Mouse (Mus musculus): ENCODE results near the gene Hist2h2bb. TPM values are rescaled to one million over a fixed set of nuclear protein-coding genes. Genes with fewer than 3 reads are reported as not detected.
"Not testable (repeated sequence)": the region's sequence is repeated elsewhere in the genome, so short reads cannot be mapped to it uniquely, and the experiment has no call there.

Hist2h2bb gene
- polyA plus RNA-seq, 1 experiment from 2014 or later = 17.3 TPM

DNA sequence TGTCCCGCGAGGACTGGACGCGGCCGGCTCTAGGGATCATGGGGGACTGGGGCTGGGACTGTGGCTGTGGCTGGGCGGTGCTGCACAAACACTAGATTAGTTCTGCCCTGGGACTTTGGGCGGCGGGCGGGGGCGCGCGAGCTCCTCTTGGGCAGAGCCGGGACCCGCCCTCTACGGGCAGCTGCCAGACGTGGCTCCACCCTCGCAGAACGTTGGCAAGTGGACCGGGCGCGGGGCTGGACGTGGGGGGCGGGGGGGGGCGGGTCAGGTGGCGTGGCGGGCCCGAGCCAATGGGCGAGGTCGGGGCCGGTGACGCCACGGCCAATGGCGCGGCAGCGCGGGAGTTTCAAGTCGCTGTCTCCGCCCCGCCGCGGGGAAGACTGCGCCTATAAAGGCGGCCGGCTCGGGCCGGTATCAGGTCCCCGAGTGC is 23.1 kb upstream of the Hist2h2bb start, which contains the start of gene Hist2h3c1:
Hist2h3c1 (plus strand) TSS at position 259 of the 430 bp plus-strand sequence.
- Histone ChIP-seq H3K4me2 (ENCODE audit: low read depth) (peak within 1 kb of the TSS; percentile 54), H3K9ac (ENCODE audit: low read length) (peak within 1 kb of the TSS; percentile 64), H3K4me3 (ENCODE audit: low read depth, low read length) (peak within 1 kb of the TSS; percentile 32)
- H3K27me3 ChIP-seq (ENCODE audit: control insufficient read depth, insufficient read depth, low read length); DNase-seq (ENCODE audit: low spot score); H3K9me3 ChIP-seq (ENCODE audit: control insufficient read depth, low read length); H3K27ac ChIP-seq (ENCODE audit: low read depth, low read length); H3K4me1 ChIP-seq (ENCODE audit: control insufficient read depth, insufficient read depth, low read length); H3K36me3 ChIP-seq (ENCODE audit: control insufficient read depth, insufficient read depth, low read length): not testable (repeated sequence)
- no CpG with 5 or more reads among the region's 47 CpGs for WGBS
- ATAC-seq (ENCODE audit: insufficient read depth, low FRiP score, low TSS enrichment) = peak; percentile 91

DNA sequence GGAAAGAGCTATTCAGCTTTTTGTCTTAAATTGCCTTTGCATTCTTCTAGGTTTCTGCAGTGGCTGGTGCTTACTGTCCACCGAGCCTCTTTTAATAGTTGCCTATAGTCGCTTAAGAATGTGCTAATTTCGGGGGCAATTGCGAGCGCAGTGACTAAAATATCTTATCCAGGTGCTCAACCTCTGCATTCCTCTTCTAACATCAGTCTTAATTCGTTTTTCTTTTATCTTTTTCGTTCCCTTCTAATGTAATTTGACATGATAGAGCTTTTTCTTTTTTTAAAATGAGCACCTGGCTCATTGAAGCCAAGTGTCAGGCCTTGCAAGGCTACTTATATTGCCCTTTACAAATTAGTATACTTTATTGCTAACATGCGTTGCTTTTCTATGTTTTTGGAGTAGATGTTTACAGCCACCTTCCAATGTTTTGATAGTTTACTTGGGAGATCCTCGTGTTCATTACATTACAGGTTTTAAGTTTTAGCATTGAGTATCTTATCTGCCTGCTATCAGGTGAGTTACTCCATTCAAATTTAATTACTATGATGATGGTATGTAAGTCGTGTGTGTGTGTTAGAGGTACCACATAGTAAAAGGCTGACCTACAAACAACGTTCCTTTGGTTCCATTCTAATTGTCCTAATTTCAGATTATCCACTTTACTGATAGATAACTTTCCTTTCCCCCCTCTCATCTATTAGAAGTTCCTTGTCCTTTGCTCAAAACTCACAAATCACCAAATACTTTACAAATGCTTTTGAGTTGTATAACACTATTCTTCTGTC is 22.0 kb upstream of the Hist2h2bb start:
- H3K4me2 ChIP-seq (ENCODE audit: low read depth) = peak overlapping the region; percentile 54
- DNase-seq (ENCODE audit: low spot score) (peak; percentile 25), ATAC-seq (ENCODE audit: insufficient read depth, low FRiP score, low TSS enrichment) (no peak)
- H3K4me3 ChIP-seq (ENCODE audit: low read depth, low read length) = peak overlapping the region; percentile 32
- no peak overlapping the region; the same call in 1 of the 2 replicates for H3K27ac ChIP-seq (ENCODE audit: low read depth, low read length)
- no peaks in the 10 kb centered on the region for H3K9me3 ChIP-seq (ENCODE audit: control insufficient read depth, low read length)
- H3K9ac ChIP-seq (ENCODE audit: low read length) = peak overlapping the region; percentile 64
- H3K36me3 ChIP-seq (ENCODE audit: control insufficient read depth, insufficient read depth, low read length) = no peaks in the 10 kb centered on the region
- no peaks in the 10 kb centered on the region for H3K27me3 ChIP-seq (ENCODE audit: control insufficient read depth, insufficient read depth, low read length)
- 2% methylated on average over 11 of the region's 11 CpGs for WGBS
- peaks cover 7% of the 10 kb centered on the region; the same call in 1 of the 2 replicates for H3K4me1 ChIP-seq (ENCODE audit: control insufficient read depth, insufficient read depth, low read length)

DNA sequence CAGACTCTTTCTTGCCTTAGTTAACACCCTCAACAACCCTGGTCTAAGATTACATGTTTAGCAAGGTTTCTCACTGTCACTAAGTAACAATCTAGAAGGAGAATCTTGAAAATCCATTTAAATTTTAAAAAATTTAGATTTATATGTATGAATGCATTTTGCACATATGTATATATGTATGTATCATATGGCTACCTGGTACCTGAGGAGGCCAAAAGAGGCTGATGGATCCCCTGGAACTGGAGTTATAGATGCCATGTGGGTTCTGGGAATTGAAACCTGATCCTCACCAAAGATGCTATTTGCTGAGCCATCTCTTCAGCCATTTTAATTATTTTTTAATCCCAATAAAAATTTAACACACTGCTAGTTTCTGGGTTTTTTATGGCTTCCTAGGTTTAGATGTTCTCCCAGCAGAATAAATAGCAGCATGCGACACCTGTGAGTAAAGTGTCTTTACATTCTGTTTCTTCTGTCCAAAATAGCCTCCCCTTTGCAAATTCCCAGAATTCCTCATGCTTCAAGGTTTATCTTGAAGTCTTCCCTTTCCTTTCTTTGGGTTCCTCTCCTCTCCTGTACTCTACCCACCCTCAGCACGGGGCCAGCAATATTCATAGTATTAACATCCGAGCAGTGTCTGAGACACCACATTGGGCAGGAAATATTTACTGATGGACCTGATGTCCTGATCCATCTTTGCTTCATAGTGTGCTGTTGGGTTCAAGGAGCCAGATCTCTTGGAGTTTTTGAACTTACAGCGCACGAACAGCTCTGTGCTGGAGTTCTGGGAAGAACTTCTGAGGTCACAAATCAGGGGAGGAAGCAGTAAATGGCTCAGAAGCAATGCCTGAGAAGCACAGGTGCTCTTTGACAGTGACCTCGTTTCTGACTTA is 21.2 kb upstream of the Hist2h2bb start:
- H3K9ac ChIP-seq (ENCODE audit: low read length) = no peak overlapping the region
- no peaks in the 10 kb centered on the region for H3K9me3 ChIP-seq (ENCODE audit: control insufficient read depth, low read length)
- no peaks in the 10 kb centered on the region for H3K27me3 ChIP-seq (ENCODE audit: control insufficient read depth, insufficient read depth, low read length)
- no peak overlapping the region for H3K27ac ChIP-seq (ENCODE audit: low read depth, low read length)
- WGBS = 51% methylated on average over 6 of the region's 6 CpGs
- DNase-seq (ENCODE audit: low spot score) = no peak
- H3K4me2 ChIP-seq (ENCODE audit: low read depth) = peak overlapping the region; percentile 54
- peak overlapping the region; percentile 32 for H3K4me3 ChIP-seq (ENCODE audit: low read depth, low read length)
- no peaks in the 10 kb centered on the region for H3K36me3 ChIP-seq (ENCODE audit: control insufficient read depth, insufficient read depth, low read length)
- H3K4me1 ChIP-seq (ENCODE audit: control insufficient read depth, insufficient read depth, low read length) = peaks cover 7% of the 10 kb centered on the region; the same call in 1 of the 2 replicates
- ATAC-seq (ENCODE audit: insufficient read depth, low FRiP score, low TSS enrichment) = no peak

DNA sequence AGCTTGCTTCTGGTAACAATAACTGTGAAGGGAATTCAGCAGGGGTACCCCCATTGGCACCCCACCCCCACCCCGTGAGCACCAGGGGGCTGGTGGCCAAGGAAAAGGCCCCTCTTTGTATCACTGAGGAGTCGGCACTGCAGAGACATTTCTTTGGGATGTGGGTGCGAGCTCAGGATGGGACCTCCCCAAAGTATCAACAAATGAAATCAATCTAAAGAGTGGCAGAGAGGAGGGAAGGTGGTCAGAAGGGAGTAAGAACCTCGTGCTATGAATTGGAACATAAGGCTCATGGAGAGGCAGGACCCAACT is 20.6 kb upstream of the Hist2h2bb start:
- Histone ChIP-seq H3K9ac (ENCODE audit: low read length) (no peak overlapping the region), H3K4me3 (ENCODE audit: low read depth, low read length) (peak overlapping the region; percentile 10; the same call in 1 of the 2 replicates), H3K27ac (ENCODE audit: low read depth, low read length) (no peak overlapping the region), H3K9me3 (ENCODE audit: control insufficient read depth, low read length) (no peaks in the 10 kb centered on the region), H3K27me3 (ENCODE audit: control insufficient read depth, insufficient read depth, low read length) (no peaks in the 10 kb centered on the region), H3K36me3 (ENCODE audit: control insufficient read depth, insufficient read depth, low read length) (no peaks in the 10 kb centered on the region), H3K4me2 (ENCODE audit: low read depth) (peak overlapping the region; percentile 21), H3K4me1 (ENCODE audit: control insufficient read depth, insufficient read depth, low read length) (peaks cover 7% of the 10 kb centered on the region; the same call in 1 of the 2 replicates)
- WGBS = 62% methylated on average over 4 of the region's 4 CpGs
- DNase-seq (ENCODE audit: low spot score) = no peak
- ATAC-seq (ENCODE audit: insufficient read depth, low FRiP score, low TSS enrichment) = no peak

DNA sequence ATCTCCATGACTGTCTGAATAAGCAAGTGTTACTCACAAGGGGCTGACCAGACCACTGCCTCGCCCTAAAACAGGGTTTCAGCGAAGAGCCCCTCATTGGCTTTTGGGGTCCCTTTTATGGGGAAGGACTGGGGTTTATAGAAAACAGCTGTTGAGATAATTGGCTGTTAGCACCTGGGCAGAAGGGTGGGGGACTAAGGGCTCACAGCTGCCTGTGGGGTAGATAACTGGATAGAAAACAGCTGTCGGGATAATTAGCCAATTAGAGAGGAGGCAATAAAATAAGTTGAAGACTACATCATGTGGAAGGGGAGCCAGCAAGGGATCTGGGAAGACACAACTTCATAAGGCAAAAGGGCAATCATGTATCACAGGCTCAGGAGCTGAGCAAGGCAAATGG is 18.7 kb upstream of the Hist2h2bb start:
- H3K4me3 ChIP-seq (ENCODE audit: low read depth, low read length) = no peak overlapping the region
- no peaks in the 10 kb centered on the region for H3K27me3 ChIP-seq (ENCODE audit: control insufficient read depth, insufficient read depth, low read length)
- no peak overlapping the region for H3K27ac ChIP-seq (ENCODE audit: low read depth, low read length)
- no peak for DNase-seq (ENCODE audit: low spot score)
- no peak overlapping the region for H3K4me2 ChIP-seq (ENCODE audit: low read depth)
- H3K4me1 ChIP-seq (ENCODE audit: control insufficient read depth, insufficient read depth, low read length) = 0 out of 2 replicates have a peak, but pooled peaks cover 2% of the 10 kb centered on the region
- no peak for ATAC-seq (ENCODE audit: insufficient read depth, low FRiP score, low TSS enrichment)
- H3K36me3 ChIP-seq (ENCODE audit: control insufficient read depth, insufficient read depth, low read length) = no peaks in the 10 kb centered on the region
- WGBS = 61% methylated on average over 3 of the region's 3 CpGs
- H3K9me3 ChIP-seq (ENCODE audit: control insufficient read depth, low read length) = no peaks in the 10 kb centered on the region
- H3K9ac ChIP-seq (ENCODE audit: low read length) = no peak overlapping the region

DNA sequence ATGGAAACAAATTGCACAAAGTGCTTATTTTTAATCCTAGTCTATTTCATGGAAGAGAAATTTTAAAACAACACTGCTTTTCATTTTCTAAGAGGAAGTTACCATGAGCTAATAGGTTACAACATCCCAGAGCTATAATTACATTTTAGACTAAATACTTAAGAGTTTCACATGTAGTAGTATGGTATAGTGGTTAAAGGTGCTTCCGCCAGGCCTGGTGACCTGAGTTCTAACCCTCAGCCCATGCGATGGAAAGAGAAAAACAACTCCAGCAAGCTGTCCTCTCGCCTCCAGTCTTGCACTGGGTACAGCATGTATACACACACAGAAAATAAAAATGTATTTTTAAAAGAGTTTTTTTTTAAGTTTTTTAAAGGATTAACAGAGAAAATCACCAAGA is 17.8 kb upstream of the Hist2h2bb start:
- 90% methylated on average over 3 of the region's 3 CpGs for WGBS
- ATAC-seq (ENCODE audit: insufficient read depth, low FRiP score, low TSS enrichment) = no peak

DNA sequence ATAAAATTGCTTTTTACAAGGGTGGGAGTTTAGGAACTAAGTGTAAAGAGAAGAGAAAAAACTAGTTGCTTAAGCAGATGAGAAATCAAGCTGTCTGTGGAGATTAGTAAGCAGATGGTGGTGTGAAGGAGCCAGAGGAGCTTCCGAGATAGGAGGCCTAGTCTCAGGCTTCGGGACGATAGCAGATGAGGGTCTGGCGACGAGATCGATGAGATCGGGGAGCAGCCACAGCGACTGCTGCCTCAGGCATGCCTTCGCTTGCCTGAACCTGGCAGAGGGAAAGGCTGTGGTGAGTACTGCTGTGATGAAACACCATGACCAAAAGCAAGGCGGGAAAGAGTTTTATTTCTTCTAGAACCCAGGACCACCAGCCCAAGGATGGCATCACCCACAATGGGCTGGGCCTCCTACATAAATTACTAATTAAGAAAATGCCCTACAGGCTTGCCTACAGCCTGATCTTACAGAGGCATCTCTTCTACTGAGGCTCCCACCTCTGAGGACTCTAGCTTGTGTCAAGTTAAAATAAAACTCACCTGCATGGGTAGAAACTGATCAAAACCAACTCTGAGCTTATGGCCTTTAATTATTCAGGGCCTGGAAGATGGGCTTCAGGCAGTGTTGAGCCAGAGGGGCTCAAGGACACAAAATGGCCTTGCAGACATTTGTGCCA is 14.7 kb upstream of the Hist2h2bb start:
- WGBS = 61% methylated on average over 10 of the region's 10 CpGs
- ATAC-seq (ENCODE audit: insufficient read depth, low FRiP score, low TSS enrichment) (no peak), DNase-seq (ENCODE audit: low spot score) (peak; percentile 48)
- Histone ChIP-seq H3K4me1 (ENCODE audit: control insufficient read depth, insufficient read depth, low read length) (no peaks in the 10 kb centered on the region), H3K4me3 (ENCODE audit: low read depth, low read length) (no peak overlapping the region), H3K9ac (ENCODE audit: low read length) (no peak overlapping the region), H3K27me3 (ENCODE audit: control insufficient read depth, insufficient read depth, low read length) (no peaks in the 10 kb centered on the region), H3K36me3 (ENCODE audit: control insufficient read depth, insufficient read depth, low read length) (no peaks in the 10 kb centered on the region), H3K27ac (ENCODE audit: low read depth, low read length) (no peak overlapping the region), H3K9me3 (ENCODE audit: control insufficient read depth, low read length) (no peaks in the 10 kb centered on the region), H3K4me2 (ENCODE audit: low read depth) (no peak overlapping the region)

More for the DNA sequence above, 17.8 kb upstream of the Hist2h2bb start:
- Histone ChIP-seq H3K27ac (ENCODE audit: low read depth, low read length) (no peak overlapping the region), H3K4me2 (ENCODE audit: low read depth) (no peak overlapping the region), H3K9me3 (ENCODE audit: control insufficient read depth, low read length) (no peaks in the 10 kb centered on the region), H3K9ac (ENCODE audit: low read length) (no peak overlapping the region), H3K27me3 (ENCODE audit: control insufficient read depth, insufficient read depth, low read length) (no peaks in the 10 kb centered on the region), H3K4me1 (ENCODE audit: control insufficient read depth, insufficient read depth, low read length) (0 out of 2 replicates have a peak, but pooled peaks cover 2% of the 10 kb centered on the region), H3K4me3 (ENCODE audit: low read depth, low read length) (no peak overlapping the region), H3K36me3 (ENCODE audit: control insufficient read depth, insufficient read depth, low read length) (no peaks in the 10 kb centered on the region)
- DNase-seq (ENCODE audit: low spot score) = no peak

DNA sequence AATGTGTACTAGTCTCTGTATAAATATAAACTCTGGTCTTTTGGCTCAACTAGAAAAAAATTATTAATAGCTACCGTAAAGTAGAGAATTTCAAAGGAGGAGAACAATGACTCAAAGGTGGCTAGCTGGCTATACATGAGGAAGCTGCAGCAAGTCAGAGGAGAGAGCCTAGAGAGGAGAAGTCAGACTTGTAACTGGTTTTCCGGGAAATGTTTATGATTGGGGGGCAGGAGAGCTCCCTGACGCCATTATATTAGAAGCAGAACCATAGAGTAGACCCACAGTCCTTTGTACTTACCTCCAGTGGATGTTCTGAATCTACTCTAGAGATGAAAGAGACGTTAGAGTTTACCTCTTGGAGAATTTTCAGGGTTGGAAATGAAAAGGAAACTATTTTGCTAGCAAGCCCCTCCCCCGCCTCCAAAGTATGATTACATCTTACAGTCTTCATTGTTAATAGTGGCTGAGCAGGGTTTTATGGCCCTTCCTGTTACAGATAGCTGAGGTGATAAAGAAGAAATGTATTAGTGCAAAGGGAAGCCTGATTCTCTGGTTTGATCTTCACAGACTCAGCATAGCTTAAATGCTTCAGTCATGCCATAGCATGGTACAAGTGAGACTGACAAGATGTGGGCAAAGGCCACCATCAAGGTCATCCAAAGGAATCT is 13.5 kb upstream of the Hist2h2bb start:
- Histone ChIP-seq H3K4me1 (ENCODE audit: control insufficient read depth, insufficient read depth, low read length) (no peaks in the 10 kb centered on the region), H3K36me3 (ENCODE audit: control insufficient read depth, insufficient read depth, low read length) (no peaks in the 10 kb centered on the region), H3K27ac (ENCODE audit: low read depth, low read length) (no peak overlapping the region), H3K27me3 (ENCODE audit: control insufficient read depth, insufficient read depth, low read length) (no peaks in the 10 kb centered on the region), H3K9ac (ENCODE audit: low read length) (no peak overlapping the region), H3K4me3 (ENCODE audit: low read depth, low read length) (no peak overlapping the region), H3K4me2 (ENCODE audit: low read depth) (no peak overlapping the region), H3K9me3 (ENCODE audit: control insufficient read depth, low read length) (no peaks in the 10 kb centered on the region)
- ATAC-seq (ENCODE audit: insufficient read depth, low FRiP score, low TSS enrichment) (no peak), DNase-seq (ENCODE audit: low spot score) (no peak)
- WGBS = 87% methylated on average over 5 of the region's 5 CpGs

Data from neural tube, embryonic 11.5 days (tissue).